Mouse (Mus musculus) heart, postnatal 36 days (tissue): ENCODE results near the gene Fam57a. TPM values are rescaled to one million over a fixed set of nuclear protein-coding genes. Genes with fewer than 3 reads are reported as not detected.

Experiments used
- DNase-seq, 2 experiments: peaks; one replicate each; pipeline ENCODE4 v3.0.0; 2021 to 2022
- intact Hi-C: fragments of 180-260 bp; cut with DNase I; formaldehyde crosslinking; loops from one replicate; pipeline ENCODE4 v1.15.1; 2025
- total RNA-seq, 2 experiments: library from RNA; stranded (reverse); gene quantifications; 2 replicates each; pipeline ENCODE4 v1.2.3; 2021

Fam57a gene
- 1 to 10 TPM; 2.5 to 3.0 TPM for total RNA-seq

GRCm38 (mm10) chr11:76179495-76180145 lies at the start of gene Fam57a, which contains the start of gene Vps53:
Gene Fam57a, plus strand, starts transcription at chr11:76179671.
Gene Vps53, minus strand, starts transcription at chr11:76179647.
- peak; percentile 89 to 91 for DNase-seq
- intact Hi-C loops: loop anchor here (2.0 to 5.0 kb wide), 2 partner anchors 37 to 228 kb away; partner anchors contain the start of genes Dbil5, Gemin4 and Timm22

- DNase-seq: peak; percentile 40 to 43
- intact Hi-C loops: loop anchor here (1.0 to 5.0 kb wide), 3 partner anchors 32 to 89 kb away; no protein-coding TSS in a partner anchor
Measured at GRCm38 (mm10) chr11:76130859-76131258, 48.6 kb upstream of the Fam57a start.

- intact Hi-C loops: no loop called here
- DNase-seq: no peak
Measured at GRCm38 (mm10) chr11:76135641-76136437, 43.6 kb upstream of the Fam57a start.

- intact Hi-C loops: no loop called here
- DNase-seq: no peak
Measured at GRCm38 (mm10) chr11:76137996-76138395, 41.5 kb upstream of the Fam57a start.

GRCm38 (mm10) chr11:76144386-76144785 lies 35.1 kb upstream of the Fam57a start:
- intact Hi-C loops: no loop called here
- DNase-seq: no peak

- no peak for DNase-seq
- intact Hi-C loops: no loop called here
Measured at GRCm38 (mm10) chr11:76145169-76145568, 34.3 kb upstream of the Fam57a start.

- intact Hi-C loops: no loop called here
Measured at GRCm38 (mm10) chr11:76146187-76147010, 33.1 kb upstream of the Fam57a start.

GRCm38 (mm10) chr11:76148055-76149008 lies 31.1 kb upstream of the Fam57a start:
- intact Hi-C loops: no loop called here
- no peak for DNase-seq

More at GRCm38 (mm10) chr11:76146187-76147010, 33.1 kb upstream of the Fam57a start:
- DNase-seq: peak in 1 of 2 experiments; percentile 13

- DNase-seq: no peak
- intact Hi-C loops: no loop called here
Measured at GRCm38 (mm10) chr11:76150980-76151379, 28.5 kb upstream of the Fam57a start.

GRCm38 (mm10) chr11:76153236-76153951 lies 26.1 kb upstream of the Fam57a start:
- no peak for DNase-seq
- intact Hi-C loops: no loop called here

GRCm38 (mm10) chr11:76154200-76154599 lies 25.3 kb upstream of the Fam57a start:
- DNase-seq: no peak
- intact Hi-C loops: no loop called here

- DNase-seq: no peak
- intact Hi-C loops: no loop called here
Measured at GRCm38 (mm10) chr11:76154861-76155260, 24.6 kb upstream of the Fam57a start.

- no peak for DNase-seq
- intact Hi-C loops: no loop called here
Measured at GRCm38 (mm10) chr11:76158375-76158774, 21.1 kb upstream of the Fam57a start.

GRCm38 (mm10) chr11:76160251-76160650 lies 19.2 kb upstream of the Fam57a start:
- intact Hi-C loops: loop anchor here (5.0 kb wide), 1 partner anchor 443 kb away; no protein-coding TSS in a partner anchor
- no peak for DNase-seq

GRCm38 (mm10) chr11:76166657-76167056 lies 12.8 kb upstream of the Fam57a start:
- intact Hi-C loops: loop anchor here (1.0 to 5.0 kb wide), 6 partner anchors 34 to 384 kb away; partner anchors contain the start of gene Rflnb
- no peak for DNase-seq

- DNase-seq: peak; percentile 80
- intact Hi-C loops: loop anchor here (1.0 to 5.0 kb wide), 6 partner anchors 35 to 384 kb away; partner anchors contain the start of gene Rflnb
Measured at GRCm38 (mm10) chr11:76167079-76167765, 12.2 kb upstream of the Fam57a start.

- intact Hi-C loops: loop anchor here (5.0 kb wide), 1 partner anchor 37 kb away; no protein-coding TSS in a partner anchor
- no peak for DNase-seq
Measured at GRCm38 (mm10) chr11:76168976-76169375, 10.5 kb upstream of the Fam57a start.

- no peak for DNase-seq
- intact Hi-C loops: no loop called here
Measured at GRCm38 (mm10) chr11:76170207-76170606, 9.3 kb upstream of the Fam57a start.
